Mouse (Mus musculus) granulocyte monocyte progenitor cell, adult 5-6 weeks (primary cell): ENCODE results near the gene Tnnc1. TPM values are rescaled to one million over a fixed set of nuclear protein-coding genes. Genes with fewer than 3 reads are reported as not detected.

Experiments used
- ATAC-seq: replicated peaks from 2 replicates; pipeline ENCODE4 v1.8.0; 2016; ENCODE audit warnings: mild to moderate bottlenecking, moderate TSS enrichment, inconsistent platforms; ENCODE audit not compliant: poor library complexity, severe bottlenecking
- total RNA-seq, 2 experiments: library from RNA; stranded (forward) in 1 of 2; stranded (reverse) in 1 of 2; fragments of 200-712, 200-1000 nt in 1 of 2; fragments of >200 nt in 1 of 2; fragmentation: Nextera tagmentation in 1 of 2; gene quantifications; 2 replicates each; pipeline ENCODE4 v1.2.3; 2014 to 2017

The Tnnc1 gene
- total RNA-seq, 2 experiments from 2014 or later = 4.1 TPM; not detected in 1

DNA sequence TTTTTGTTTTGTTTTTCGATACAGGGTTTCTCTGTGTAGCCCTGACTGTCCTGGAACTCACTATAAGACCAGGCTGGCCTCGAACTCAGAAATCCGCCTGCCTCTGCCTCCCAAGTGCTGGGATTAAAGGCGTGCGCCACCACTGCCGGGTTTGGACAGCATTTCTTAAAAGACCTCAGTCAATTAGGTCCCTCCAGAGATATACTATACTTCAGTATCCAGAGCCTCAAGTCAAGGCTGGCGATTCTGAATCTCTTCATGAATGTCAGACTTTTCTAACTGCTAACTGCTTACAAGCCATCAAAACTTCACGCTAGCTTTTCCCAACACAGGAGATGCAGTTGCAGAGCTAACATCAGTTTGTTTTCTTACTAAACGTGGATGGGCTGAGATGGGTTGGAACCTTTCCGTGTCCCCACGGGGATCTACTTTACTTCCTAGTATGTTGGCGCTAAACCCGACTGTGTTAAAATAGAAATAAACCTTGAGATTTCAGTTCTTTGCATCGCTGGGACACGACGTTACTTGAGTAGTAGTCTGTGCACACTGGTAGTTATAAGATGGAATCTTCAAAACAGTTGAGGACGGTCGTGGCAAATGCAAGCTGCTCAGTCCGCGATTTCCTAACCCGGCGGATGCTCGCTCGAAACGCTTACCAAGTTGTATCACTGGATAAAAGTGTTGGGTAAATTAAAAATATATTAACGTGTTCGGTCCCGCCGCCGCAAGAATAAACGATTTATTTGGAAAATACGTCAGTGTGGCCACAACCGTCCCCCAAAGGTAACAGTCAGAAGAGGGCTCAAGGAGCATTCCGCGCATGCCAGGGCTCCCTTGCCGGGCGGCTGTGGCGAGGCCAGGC is 42.3 kb downstream of the Tnnc1 start:
- peak; percentile 3; the same call in 1 of the 2 replicates for ATAC-seq

DNA sequence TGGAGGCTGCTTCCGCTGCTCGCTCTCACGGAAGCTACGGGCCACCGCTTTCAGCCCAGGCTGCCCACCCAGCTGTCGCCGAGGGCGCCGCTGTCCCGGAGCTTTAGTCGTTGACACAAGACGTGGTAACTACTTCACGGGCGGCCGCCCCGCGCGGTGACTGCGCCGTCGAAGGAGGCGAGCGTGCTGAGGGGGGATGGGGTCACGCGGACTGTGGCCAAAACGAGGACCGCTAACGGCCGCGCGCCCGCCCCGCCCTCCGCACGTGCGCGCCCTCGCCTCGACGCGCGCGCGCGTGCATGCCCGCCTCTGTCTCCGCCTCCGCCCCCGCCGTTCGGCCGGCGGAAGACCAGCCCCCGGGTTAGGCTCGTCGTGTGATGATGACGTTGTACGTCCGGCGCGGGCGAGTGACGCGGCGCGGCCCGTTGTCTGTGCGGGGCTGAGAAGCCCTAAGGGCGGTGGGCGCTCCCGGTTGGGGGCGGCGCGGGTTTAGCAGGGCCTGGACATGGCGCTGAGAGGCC is 43.0 kb downstream of the Tnnc1 start, which contains the start of the genes Phf7 and Bap1:
Gene Phf7 (minus strand): TSS at position 234 of the 521 bp plus-strand sequence.
Gene Bap1 (plus strand): TSS at position 367 of the 521 bp plus-strand sequence.
- ATAC-seq = peak; percentile 91

GRCm38 (mm10) chr14:31251626-31252025 is 43.5 kb downstream of the Tnnc1 start:
- no peak for ATAC-seq

DNA sequence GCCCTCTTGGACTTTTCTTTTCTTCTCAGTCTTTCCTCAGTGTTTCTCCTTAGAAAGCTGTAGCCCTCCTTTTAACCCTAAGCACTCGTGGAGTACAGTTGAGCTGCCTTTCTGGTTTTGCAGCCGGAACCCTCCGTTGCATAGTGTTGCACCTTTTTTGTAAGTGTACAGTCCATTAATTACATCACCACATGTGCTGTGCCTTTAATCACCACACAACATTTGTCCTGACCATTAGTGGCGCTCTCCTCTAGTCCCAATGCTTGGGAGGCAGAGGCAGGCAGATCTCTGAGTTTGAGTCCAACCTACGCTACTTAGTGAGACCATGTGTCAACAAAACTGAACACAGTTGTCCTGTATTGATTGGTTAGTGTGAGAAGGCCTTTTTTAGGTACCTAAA is 44.0 kb downstream of the Tnnc1 start:
- ATAC-seq = no peak

- ATAC-seq = no peak
Observed at GRCm38 (mm10) chr14:31258476-31259050, 50.5 kb downstream of the Tnnc1 start.

DNA sequence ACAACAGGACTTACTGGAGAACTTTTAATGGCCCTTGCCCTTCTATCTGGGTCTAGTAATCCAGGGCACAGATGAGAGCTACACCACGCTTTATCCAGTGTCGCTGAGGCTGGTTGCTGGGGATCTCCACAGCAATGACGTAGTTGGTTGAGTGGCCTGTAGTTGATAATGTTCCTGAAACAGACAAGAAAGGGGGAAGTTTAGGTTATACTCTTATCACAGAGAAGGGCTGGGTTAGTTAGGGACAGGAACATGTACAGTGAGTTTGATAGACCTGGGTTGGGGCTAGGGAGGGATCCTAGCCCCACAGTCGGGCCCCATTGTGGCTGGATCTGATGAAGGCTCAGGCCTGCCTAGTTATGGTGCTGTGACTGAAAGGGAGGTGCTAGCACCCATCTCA is 52.3 kb downstream of the Tnnc1 start:
- ATAC-seq = no peak

- no peak for ATAC-seq
Observed at GRCm38 (mm10) chr14:31260932-31261331, 52.8 kb downstream of the Tnnc1 start.

Other genes starting within 250 kb of the Tnnc1 start
- 28.8 and 35.9 TPM in 2 replicates for gene Glt8d1, start 206.9 kb upstream of the Tnnc1 start, total RNA-seq (2014; fragmentation: Nextera tagmentation)
- gene Glt8d1, start 206.9 kb upstream of the Tnnc1 start, total RNA-seq (2017) = 29.4 and 35.0 TPM in 2 replicates
- gene Spcs1, start 206.6 kb upstream of the Tnnc1 start, total RNA-seq (2014; fragmentation: Nextera tagmentation) = 241 and 274 TPM in 2 replicates
- gene Spcs1, start 206.6 kb upstream of the Tnnc1 start, total RNA-seq (2017) = 151 and 157 TPM in 2 replicates
- gene Pbrm1, start 189.2 kb upstream of the Tnnc1 start, total RNA-seq (2014; fragmentation: Nextera tagmentation) = 67.7 and 69.4 TPM in 2 replicates
- gene Pbrm1, start 189.2 kb upstream of the Tnnc1 start, total RNA-seq (2017) = 60.3 and 65.7 TPM in 2 replicates
- gene Gnl3, start 189.2 kb upstream of the Tnnc1 start, total RNA-seq (2014; fragmentation: Nextera tagmentation) = 299 and 362 TPM in 2 replicates
- gene Gnl3, start 189.2 kb upstream of the Tnnc1 start, total RNA-seq (2017) = 338 and 354 TPM in 2 replicates
- gene Smim4, start 79.4 kb upstream of the Tnnc1 start, total RNA-seq (2014; fragmentation: Nextera tagmentation) = 183 and 200 TPM in 2 replicates
- gene Smim4, start 79.4 kb upstream of the Tnnc1 start, total RNA-seq (2017) = 85.5 and 91.3 TPM in 2 replicates
- 107 and 116 TPM in 2 replicates for gene Nt5dc2, start 77.3 kb upstream of the Tnnc1 start, total RNA-seq (2014; fragmentation: Nextera tagmentation)
- 172 and 213 TPM in 2 replicates for gene Nt5dc2, start 77.3 kb upstream of the Tnnc1 start, total RNA-seq (2017)
- gene Stab1, start 39.7 kb upstream of the Tnnc1 start, total RNA-seq (2014; fragmentation: Nextera tagmentation) = not detected in 2 replicates
- gene Stab1, start 39.7 kb upstream of the Tnnc1 start, total RNA-seq (2017) = 3.0 TPM in 1 of 2 replicates, not detected in the other
- 137 and 211 TPM in 2 replicates for gene Nisch, start 8.6 kb downstream of the Tnnc1 start, total RNA-seq (2014; fragmentation: Nextera tagmentation)
- gene Nisch, start 8.6 kb downstream of the Tnnc1 start, total RNA-seq (2017) = 86.1 and 111 TPM in 2 replicates
- gene Sema3g, start 9.5 kb downstream of the Tnnc1 start, total RNA-seq (2014; fragmentation: Nextera tagmentation) = 0.21 TPM in 1 of 2 replicates, not detected in the other
- gene Sema3g, start 9.5 kb downstream of the Tnnc1 start, total RNA-seq (2017) = not detected in 2 replicates
- 13.9 and 15.2 TPM in 2 replicates for gene Phf7, start 43.0 kb downstream of the Tnnc1 start, total RNA-seq (2014; fragmentation: Nextera tagmentation)
- gene Phf7, start 43.0 kb downstream of the Tnnc1 start, total RNA-seq (2017) = 14.8 and 17.4 TPM in 2 replicates
- 29.9 and 40.9 TPM in 2 replicates for gene Bap1, start 43.1 kb downstream of the Tnnc1 start, total RNA-seq (2014; fragmentation: Nextera tagmentation)
- gene Bap1, start 43.1 kb downstream of the Tnnc1 start, total RNA-seq (2017) = 47.9 and 54.8 TPM in 2 replicates
- 0.02 and 0.32 TPM in 2 replicates for gene Dnah1, start 115.6 kb downstream of the Tnnc1 start, total RNA-seq (2014; fragmentation: Nextera tagmentation)
- 0.05 and 0.17 TPM in 2 replicates for gene Dnah1, start 115.6 kb downstream of the Tnnc1 start, total RNA-seq (2017)
- 35.9 and 42.7 TPM in 2 replicates for gene Capn7, start 128.3 kb downstream of the Tnnc1 start, total RNA-seq (2014; fragmentation: Nextera tagmentation)
- 49.2 and 61.5 TPM in 2 replicates for gene Capn7, start 128.3 kb downstream of the Tnnc1 start, total RNA-seq (2017)
- 5.0 and 6.3 TPM in 2 replicates for gene Sh3bp5, start 227.8 kb downstream of the Tnnc1 start, total RNA-seq (2014; fragmentation: Nextera tagmentation)
- gene Sh3bp5, start 227.8 kb downstream of the Tnnc1 start, total RNA-seq (2017) = 2.7 and 2.8 TPM in 2 replicates